Mouse (Mus musculus): Measurements from ENCODE around the gene Adgrv1.

DNA sequence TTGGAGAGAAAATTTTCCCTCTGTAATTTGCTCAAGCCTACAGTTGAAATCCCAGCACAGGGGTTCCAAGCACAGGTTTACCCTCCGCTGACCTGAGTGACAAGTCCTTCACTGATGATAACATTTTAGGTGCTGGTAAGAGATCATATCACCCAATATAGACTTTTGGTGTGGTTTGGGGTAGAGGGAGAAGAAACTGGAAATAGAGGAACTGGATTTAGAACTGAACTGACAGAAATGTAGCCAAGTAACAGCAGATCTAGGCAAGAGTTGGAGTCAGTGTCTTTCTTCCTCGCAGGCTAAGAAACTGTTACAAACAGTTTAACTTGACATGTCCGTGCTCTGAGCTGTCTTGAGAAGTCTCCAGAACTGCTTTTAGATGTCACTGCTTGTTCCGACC lies 581.5 kb downstream of the Adgrv1 start:
- TF ChIP-seq POLR2A (IDR thresholded peaks at IDR 0.05; ENCODE audit: low read depth, low read length), result no peak
- no peak for TF ChIP-seq CTCF (IDR thresholded peaks at IDR 0.05; ENCODE audit: borderline replicate concordance, insufficient read depth, low read length)

Measured in embryonic fibroblast, embryonic 13.5 days (primary cell).